Mouse (Mus musculus) brain, adult 2 months (tissue): ENCODE measurements around the gene Clca2.
"Not testable (repeated sequence)": the region's sequence is repeated elsewhere in the genome, so short reads cannot be mapped to it uniquely, and the experiment has no call there.

Experiments used
- DNase-seq: peaks from one replicate; pipeline ENCODE4 v3.0.0; 2011; ENCODE audit warnings: low read depth, low spot score

Clca2 gene

DNA sequence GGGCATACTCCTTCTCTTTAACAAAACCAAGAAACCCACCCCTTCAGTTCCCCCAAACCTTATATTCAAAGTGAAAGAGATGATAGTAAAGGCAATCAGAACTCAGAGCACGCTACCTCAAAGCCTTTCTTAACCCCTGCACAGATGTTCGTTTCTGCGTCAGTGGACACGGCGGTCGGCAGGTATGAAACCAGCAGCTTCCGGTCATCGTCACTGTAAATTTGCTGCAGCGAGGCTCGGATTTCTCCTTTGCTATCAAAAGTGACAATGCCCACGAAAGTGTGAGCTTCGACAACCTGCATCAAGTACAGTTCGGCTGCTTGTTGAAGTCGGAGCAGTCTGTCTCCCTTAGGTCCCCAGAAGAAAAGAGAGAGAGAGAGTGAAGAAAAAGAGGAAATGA is 13.1 kb downstream of the Clca2 start:
- DNase-seq, result no peak

DNA sequence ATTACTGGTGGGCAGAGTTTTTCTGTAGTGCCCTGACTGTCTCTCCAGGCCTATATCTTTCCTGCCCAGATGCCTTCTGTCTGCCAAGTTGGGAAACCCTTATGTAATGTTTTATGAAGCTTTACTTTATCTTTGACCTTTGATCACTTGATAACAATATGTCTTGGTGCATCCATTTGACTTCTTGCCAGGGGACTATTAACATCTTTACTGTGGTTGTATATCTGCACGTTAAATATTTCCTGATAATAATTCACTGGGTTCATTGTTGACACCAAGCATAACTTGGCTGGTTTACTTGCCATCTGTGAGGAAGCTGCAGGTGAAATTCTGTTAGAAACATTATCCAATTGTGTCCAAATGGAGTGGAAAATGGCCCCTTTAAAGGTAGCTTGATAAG is 16.2 kb downstream of the Clca2 start:
- DNase-seq, result no peak

DNA sequence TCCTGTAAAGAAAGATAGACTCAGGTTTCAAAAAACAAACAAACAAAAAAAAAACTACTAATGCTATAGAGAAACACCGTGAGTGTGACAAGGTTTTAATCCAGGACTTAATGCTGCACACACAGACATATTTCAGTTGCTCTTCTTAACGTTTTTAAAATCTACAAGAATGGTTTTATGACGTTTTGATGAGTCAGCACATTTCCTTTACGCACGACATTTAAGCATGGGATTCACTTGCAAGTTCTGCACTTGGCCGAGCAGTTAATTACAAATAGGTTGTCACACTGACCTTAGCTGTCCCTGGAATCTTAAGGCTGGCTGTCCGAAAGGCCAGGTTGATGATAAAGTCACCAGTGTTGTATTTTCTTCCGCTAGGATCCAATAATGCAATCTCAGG is 18.3 kb downstream of the Clca2 start:
- DNase-seq, result no peak

DNA sequence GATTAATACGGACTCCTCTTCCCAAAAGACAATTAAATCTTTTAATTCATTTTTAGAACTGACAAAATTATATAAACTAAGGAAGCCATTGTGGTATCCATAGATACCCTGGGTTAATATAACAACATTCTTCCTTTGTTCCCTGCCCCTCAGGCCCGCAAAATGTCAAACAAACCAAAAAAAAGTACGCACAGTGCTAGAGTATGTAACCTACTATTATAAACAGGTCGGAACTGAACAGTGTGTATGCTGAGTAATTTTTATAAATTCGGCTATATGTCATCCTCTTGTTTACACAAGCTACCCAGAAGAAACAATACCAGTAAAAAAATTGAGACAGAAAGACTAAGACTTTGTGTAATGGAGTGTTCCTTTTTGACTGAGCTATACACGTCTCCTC is 20.8 kb downstream of the Clca2 start:
- no peak for DNase-seq

DNA sequence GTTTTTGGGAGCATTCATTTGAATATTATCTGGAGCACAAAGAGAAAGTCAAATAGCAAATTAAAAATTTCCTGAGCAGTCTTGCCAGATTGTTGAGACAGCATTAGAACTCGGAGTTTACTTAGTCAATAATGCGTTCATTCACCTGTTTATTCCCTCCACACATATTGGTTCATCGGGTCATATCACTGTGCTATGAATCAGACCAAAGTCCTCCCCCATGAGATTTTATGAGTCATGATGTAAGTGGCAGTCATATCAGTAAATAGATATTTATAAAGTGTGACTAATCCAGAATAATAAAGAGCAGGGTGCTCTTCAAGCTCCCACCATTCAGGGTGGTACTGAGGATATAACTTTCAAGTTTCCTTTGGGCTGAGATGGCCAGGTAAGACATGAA is 26.9 kb downstream of the Clca2 start:
- no peak for DNase-seq

DNA sequence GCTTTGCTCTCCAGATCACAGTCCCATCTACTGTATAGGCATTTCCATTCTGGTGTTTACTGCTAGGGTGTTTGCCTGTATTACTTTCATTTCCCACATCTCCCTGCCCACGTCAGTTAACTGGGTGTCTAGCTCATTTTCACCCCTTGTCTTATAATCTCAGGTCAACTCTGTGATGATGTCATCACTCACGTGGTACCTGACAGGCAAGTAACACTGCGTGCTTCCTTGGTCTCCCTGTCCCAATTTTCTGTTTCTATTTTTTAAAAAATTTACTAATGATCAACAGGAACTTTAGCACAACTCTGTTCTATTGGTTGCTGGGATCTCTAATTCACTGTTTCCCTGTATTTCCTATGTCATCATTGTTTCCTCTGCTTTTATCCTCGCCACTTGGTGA is 30.3 kb downstream of the Clca2 start:
- no peak for DNase-seq

DNA sequence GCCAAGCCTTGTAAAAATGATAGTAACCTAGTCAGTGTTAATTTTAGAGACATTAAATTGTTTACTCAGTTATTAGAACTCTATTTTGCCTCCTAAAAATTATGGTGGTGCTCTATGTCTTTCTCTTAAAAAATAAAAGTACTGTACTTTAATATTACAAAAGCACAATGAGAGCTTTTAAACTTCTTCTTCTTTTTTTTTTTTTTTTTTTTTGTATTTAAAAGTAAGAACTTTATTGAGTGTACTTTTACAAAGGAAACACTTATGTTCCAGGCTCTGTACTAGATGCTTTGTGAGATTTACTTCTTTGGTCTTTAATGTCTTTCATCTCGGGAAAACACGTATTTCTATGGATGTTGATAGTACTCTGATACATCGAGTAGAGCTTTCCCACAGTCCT is 44.1 kb downstream of the Clca2 start:
- DNase-seq, result not testable (repeated sequence)

DNA sequence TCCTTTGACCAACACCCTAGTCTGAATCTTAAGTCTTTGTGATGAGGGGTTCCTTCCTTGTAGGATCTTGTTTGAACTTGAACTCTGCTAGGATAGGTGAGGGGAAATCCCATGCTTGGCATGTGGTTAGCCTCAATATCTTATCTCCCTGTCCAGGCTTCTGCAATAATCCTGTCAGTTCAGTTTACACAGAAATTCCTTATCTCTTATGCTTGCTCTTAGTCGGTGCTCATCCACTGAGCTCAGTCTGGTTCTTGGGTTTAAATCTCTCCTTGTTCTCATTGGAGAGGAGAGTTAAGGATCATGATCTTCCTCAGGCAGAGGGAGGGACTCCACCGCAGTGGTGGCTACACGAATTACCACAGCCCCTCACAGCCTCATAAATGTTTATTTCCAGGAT is 49.4 kb downstream of the Clca2 start:
- DNase-seq, result no peak

DNA sequence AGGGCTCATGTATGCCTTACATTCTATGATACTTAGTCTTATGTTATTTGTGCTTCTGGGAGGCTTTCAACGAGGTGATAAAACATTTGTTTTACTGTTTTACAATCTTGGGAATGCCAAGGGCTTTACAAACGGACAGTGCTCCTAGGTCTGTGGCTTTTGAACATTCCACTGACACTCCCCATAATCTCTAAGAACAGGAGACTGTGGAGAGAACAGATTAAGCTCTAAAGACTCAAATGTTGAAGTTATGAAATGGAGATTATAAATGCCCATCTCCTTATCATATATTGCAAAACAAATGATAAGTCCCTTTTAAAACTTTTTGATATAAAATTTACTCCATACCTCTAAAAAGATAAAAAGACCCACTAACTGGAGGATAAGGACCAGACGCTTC is 60.4 kb downstream of the Clca2 start:
- DNase-seq, result no peak

DNA sequence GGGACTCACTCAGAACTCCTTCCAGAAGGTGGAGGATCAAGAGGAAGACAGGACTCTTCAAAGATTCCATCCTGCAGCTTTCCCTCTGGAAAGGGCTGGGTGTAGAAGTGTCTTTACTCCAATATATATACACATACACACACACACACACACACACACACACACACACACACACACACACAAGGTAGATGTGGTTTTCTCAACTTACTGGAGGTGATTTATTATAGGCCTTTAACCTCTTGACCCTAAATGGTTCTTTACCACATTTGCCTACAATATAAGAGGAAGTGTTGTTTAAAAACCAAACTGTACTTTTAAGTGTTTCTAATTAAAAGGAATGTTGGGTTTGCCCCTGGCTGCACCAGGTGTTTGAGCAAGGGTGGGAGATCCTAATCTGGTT is 66.6 kb downstream of the Clca2 start, which contains the start of gene Clca1:
Clca1 (minus strand) TSS at position 101 of the 400 bp plus-strand sequence.
- DNase-seq, result no peak

DNA sequence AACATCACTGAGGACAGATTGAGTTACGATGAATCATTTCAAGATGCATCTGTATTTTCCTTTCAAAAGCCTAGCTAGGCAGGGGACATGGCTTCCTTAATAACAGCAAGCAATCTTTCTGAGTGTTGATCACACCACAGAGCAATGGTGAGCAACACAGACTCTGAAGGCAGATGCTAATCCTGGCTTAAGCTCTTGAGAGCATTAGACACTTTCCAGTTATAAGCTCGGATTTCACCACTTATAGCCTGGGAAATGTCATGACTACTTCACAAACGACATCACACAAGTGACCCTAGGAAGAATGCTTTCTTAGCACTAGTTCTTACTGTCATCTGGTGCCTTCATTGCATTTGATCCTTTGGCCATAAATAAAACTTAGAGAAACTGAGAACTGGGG is 71.2 kb downstream of the Clca2 start:
- DNase-seq, result peak; percentile 5

DNA sequence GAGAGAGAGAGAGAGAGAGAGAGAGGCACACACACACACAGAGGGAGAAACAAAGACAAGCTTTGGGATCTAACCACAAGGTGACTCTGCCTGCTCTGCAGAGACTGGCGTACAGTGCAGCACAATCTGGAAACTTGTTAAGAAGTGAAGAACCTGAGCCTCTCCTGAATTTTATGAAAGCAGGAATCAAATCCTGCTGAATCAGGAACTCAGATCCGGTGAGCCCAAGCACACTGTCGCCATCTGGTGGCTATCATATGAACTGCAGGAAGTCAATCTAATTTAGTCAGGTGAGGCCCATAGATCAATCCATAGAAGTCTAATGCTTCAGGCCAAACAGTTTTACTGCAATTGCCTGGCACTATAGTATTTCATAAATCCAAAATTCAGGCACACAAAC is 72.5 kb downstream of the Clca2 start:
- peak; percentile 62 for DNase-seq
